Mouse (Mus musculus): ENCODE measurements around the gene Rsph1. TPM values are rescaled to one million over a fixed set of nuclear protein-coding genes. Genes with fewer than 3 reads are reported as not detected.

The Rsph1 gene
- total and polyA plus RNA-seq, 3 experiments = not detected

DNA sequence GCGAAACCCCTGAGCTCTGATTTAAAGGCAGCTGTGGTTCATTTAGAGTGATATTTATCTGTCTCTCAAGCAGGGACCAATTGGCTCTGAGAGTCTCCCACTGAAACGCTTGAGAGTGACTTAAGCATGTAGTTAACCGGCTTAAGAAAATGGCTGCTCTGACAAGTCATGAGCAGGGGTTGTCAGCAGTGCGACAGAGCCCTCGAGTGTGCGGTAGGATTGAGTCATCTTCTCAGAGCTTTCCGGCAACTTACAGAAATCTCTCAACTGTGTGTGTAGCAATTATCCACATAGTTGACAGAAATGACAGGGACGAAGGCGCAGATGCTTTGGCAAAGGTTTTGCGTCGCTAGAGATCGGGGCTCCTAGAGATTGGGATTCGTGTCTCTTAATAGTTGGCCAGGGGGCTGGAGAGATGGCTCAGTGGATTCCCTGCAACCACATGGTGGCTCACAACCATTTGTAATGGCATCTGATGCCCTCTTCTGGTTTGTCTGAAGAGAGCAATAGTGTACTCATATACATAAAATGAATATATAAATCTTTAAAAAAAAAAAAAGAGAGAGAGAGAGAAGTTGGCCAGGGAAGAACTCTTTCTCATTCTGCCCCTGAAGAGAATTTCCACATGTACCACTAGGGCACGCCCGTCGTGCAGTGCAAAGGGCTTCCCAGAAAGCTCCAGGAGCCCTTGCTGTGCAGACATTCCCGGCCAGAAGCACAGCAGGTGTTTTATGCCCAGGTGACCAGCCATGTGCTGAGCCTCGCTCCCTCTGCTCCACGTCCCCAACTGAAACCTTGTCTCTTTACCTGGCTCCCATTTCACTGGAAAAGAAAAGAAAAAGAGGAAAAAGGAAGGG, 4.9 kb upstream of the Rsph1 start (continued):
- TF ChIP-seq CTCF (conservative IDR thresholded peaks at IDR 0.05 in 1 of 2, IDR thresholded peaks at IDR 0.05 in 1 of 2; ENCODE audit: low read depth in 2 of 2, low read length in 2 of 2) (peak in 1 of 2 experiments; percentile 67; a peak in 2 of 4 replicates), MEF2A (IDR thresholded peaks at IDR 0.05; ENCODE audit: borderline replicate concordance, low read depth, low read length) (no peak), RCOR1 (conservative IDR thresholded peaks at IDR 0.05; ENCODE audit: low read depth, low read length) (no peak)

DNA sequence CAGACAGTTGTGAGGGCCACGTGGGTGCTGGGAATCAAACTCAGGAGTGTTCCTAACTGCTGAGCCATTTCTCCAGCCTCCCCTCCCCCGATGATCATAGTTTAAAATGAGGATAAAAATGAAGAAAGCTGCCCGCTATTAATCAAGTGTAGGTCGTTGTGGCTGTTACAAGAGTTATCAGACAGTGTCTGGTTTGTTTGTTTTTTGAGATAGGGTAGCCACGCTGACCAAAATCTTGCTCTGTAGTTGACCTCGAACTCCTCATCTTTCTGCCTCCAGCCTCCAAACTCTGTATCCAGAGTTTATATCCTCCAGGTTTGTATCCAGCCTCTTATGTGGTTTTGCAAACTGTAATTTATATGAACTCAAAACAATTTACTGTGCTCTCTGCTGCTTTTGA, 3.1 kb upstream of the Rsph1 start:
- no peak for DNase-seq (ENCODE audit: extremely low read depth)
- no peaks in the 10 kb centered on the region for H3K9me3 ChIP-seq (replicated peaks; ENCODE audit: low read length)
- no peak overlapping the region for H3K9ac ChIP-seq (ENCODE audit: insufficient read depth, low read depth)
- no peak overlapping the region for H3K4me2 ChIP-seq (ENCODE audit: insufficient read depth, low read depth, poor library complexity, severe bottlenecking)
- peaks cover 6% of the 10 kb centered on the region for H3K27me3 ChIP-seq (replicated peaks)
- H3K27ac ChIP-seq (ENCODE audit: insufficient read depth, low read depth) = no peak overlapping the region
- no peaks in the 10 kb centered on the region for H3K79me2 ChIP-seq (replicated peaks; ENCODE audit: control insufficient read depth, extremely low read depth, insufficient read depth, poor library complexity, severe bottlenecking)
- dilution Hi-C loops (cut with MboI; ENCODE audit: extremely low pct_ligation_motif_present, extremely low pct_unique_long_range_greater_than_20kb, low sequenced_read_pairs) = no loop called here
- no peaks in the 10 kb centered on the region for H3K36me3 ChIP-seq (replicated peaks in 1 of 2; ENCODE audit: control insufficient read depth in 1 of 2, insufficient read depth in 1 of 2, low read length in 1 of 2)
- no peak overlapping the region for H3K4me3 ChIP-seq (replicated peaks in 1 of 3; ENCODE audit: low read depth in 2 of 3, low read length in 2 of 3, poor library complexity in 1 of 3)
- TF ChIP-seq UBTF (IDR thresholded peaks at IDR 0.05; ENCODE audit: low read depth, low read length) (no peak), MEF2A (IDR thresholded peaks at IDR 0.05; ENCODE audit: borderline replicate concordance, low read depth, low read length) (no peak), ZMIZ1 (IDR thresholded peaks at IDR 0.05; ENCODE audit: low read depth, low read length) (no peak), PAX5 (IDR thresholded peaks at IDR 0.05; ENCODE audit: low read length) (no peak), MAX (IDR thresholded peaks at IDR 0.05; ENCODE audit: low read length) (no peak), TCF12 (IDR thresholded peaks at IDR 0.05; ENCODE audit: low read depth, low read length) (no peak), JUND (conservative IDR thresholded peaks at IDR 0.05; ENCODE audit: low read depth, low read length) (no peak), MAZ (IDR thresholded peaks at IDR 0.05; ENCODE audit: low read depth, low read length) (no peak), MAFK (IDR thresholded peaks at IDR 0.05; ENCODE audit: insufficient replicate concordance, low read length) (no peak), HCFC1 (IDR thresholded peaks at IDR 0.05; ENCODE audit: low read depth, low read length) (no peak), CTCF (conservative IDR thresholded peaks at IDR 0.05 in 1 of 2, IDR thresholded peaks at IDR 0.05 in 1 of 2; ENCODE audit: low read depth in 2 of 2, low read length in 2 of 2) (no peak)
- peaks cover 2 to 3% of the 10 kb centered on the region in 2 experiments; a peak in 2 of 4 replicates for H3K4me1 ChIP-seq (ENCODE audit: control insufficient read depth in 1 of 2, insufficient read depth in 2 of 2)
- in situ Hi-C loops (cut with MboI; ENCODE audit: low pct_ligation_motif_present, low pct_unique_long_range_greater_than_20kb, low sequenced_read_pairs) = no loop called here

DNA sequence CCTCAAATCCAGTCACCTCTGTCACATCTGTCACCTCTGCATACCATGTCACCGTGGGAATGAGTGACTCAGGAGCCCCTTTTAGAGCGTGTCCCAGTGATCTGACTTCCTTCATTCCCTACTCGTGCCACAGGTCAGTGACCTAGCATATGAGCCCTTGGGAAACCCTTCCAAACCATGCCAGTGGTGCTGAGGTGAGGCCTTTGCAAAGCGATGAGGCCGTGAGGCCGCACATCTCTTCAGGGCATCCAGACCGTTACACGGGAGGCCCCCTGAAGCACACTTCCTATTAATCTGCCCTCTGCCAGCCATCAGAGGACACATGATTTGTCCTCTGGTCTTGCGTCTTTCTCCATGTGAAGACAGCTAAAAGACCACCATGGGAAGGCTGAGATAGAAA, 2.4 kb upstream of the Rsph1 start:
- Histone ChIP-seq H3K79me2 (replicated peaks; ENCODE audit: control insufficient read depth, extremely low read depth, insufficient read depth, poor library complexity, severe bottlenecking) (no peaks in the 10 kb centered on the region), H3K27me3 (replicated peaks) (peaks cover 6% of the 10 kb centered on the region), H3K4me1 (ENCODE audit: control insufficient read depth in 1 of 2, insufficient read depth in 2 of 2) (peaks cover 3 to 5% of the 10 kb centered on the region in 2 experiments; a peak in 2 of 4 replicates), H3K9me3 (replicated peaks; ENCODE audit: low read length) (no peaks in the 10 kb centered on the region), H3K9ac (ENCODE audit: insufficient read depth, low read depth) (no peak overlapping the region), H3K36me3 (replicated peaks in 1 of 2; ENCODE audit: control insufficient read depth in 1 of 2, insufficient read depth in 1 of 2, low read length in 1 of 2) (no peaks in the 10 kb centered on the region), H3K27ac (ENCODE audit: insufficient read depth, low read depth) (no peak overlapping the region), H3K4me2 (ENCODE audit: insufficient read depth, low read depth, poor library complexity, severe bottlenecking) (no peak overlapping the region), H3K4me3 (replicated peaks in 1 of 3; ENCODE audit: low read depth in 2 of 3, low read length in 2 of 3, poor library complexity in 1 of 3) (no peak overlapping the region)
- DNase-seq (ENCODE audit: extremely low read depth) = no peak
- TF ChIP-seq UBTF (IDR thresholded peaks at IDR 0.05; ENCODE audit: low read depth, low read length) (no peak), JUND (conservative IDR thresholded peaks at IDR 0.05; ENCODE audit: low read depth, low read length) (no peak), MEF2A (IDR thresholded peaks at IDR 0.05; ENCODE audit: borderline replicate concordance, low read depth, low read length) (no peak), POLR2A (IDR thresholded peaks at IDR 0.05; ENCODE audit: low read depth, low read length) (no peak), USF2 (conservative IDR thresholded peaks at IDR 0.05; ENCODE audit: low read depth, low read length) (no peak), HCFC1 (IDR thresholded peaks at IDR 0.05; ENCODE audit: low read depth, low read length) (no peak), MAZ (IDR thresholded peaks at IDR 0.05; ENCODE audit: low read depth, low read length) (no peak), ZNF384 (IDR thresholded peaks at IDR 0.05; ENCODE audit: low read depth, low read length) (no peak), MXI1 (IDR thresholded peaks at IDR 0.05; ENCODE audit: low read depth, low read length) (no peak)
- in situ Hi-C loops (cut with MboI; ENCODE audit: low pct_ligation_motif_present, low pct_unique_long_range_greater_than_20kb, low sequenced_read_pairs) (no loop called here), dilution Hi-C loops (cut with MboI; ENCODE audit: extremely low pct_ligation_motif_present, extremely low pct_unique_long_range_greater_than_20kb, low sequenced_read_pairs) (no loop called here)
